Mouse (Mus musculus) megakaryocyte-erythroid progenitor cell, adult 5 weeks (primary cell): ENCODE results near the gene Dach2. TPM values are rescaled to one million over a fixed set of nuclear protein-coding genes. Genes with fewer than 3 reads are reported as not detected.

Experiments
- polyA plus RNA-seq: library from polyadenylated mRNA; stranded (reverse); fragments of >175 nt; gene quantifications from 2 replicates; pipeline ENCODE4 v1.2.3, GENCODE M21; 2012

Dach2 gene
- polyA plus RNA-seq: 0.06 and 0.09 TPM in 2 replicates

DNA sequence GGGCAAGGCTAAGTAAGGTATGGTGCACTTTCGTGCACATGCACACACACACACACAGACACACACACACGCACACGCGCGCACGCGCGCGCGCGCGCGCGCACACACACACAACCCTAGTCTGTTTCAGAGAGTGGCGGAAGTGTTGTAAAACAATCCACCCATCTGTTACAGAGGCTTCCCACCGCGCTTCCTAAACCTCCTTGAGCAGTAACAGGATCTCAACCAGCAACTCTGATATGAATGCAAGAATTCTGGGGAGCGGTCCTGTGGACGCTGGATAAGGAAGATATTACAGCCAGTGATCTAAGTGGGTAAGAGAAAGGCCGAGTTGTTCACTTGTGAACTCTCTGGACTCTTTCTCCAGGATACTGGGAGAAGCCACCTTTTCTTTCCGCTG, at the start of gene Dach2:
TSS of gene Dach2 (plus strand) at position 107 of the 400 bp plus-strand sequence.

Other genes with a start within 250 kb of the Dach2 start
- 0.68 and 0.97 TPM in 2 replicates for gene Chm, start 112.0 kb upstream of the Dach2 start, polyA plus RNA-seq